Mouse (Mus musculus): ENCODE measurements at regions not wholly inside any gene's neighbourhood (a gene's known extent, or its start where the extent isn't known, plus 50 kb on each side); places are given as distances from the start of the nearest gene placed in this dataset.

DNA sequence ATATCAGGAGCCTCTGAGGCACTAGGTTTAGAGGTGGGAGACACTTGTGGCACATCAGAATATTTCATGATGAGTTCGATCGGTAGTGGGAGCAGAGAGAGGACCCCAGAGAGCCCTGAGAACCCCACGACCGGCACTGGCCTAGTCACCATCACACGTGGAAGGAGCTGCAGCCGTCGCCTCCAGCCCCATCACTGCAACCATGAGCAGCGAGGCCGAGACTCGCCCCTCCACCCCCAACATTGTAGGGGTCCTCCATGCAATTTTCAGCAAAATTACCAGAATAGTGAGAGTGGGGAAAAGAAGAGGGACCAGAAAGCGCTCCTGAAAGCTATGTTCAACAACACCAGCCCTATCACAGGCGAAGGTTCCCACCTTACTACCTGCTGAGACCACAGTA lies 297.0 kb downstream of the Edem1 start:
- 89% methylated on average over 12 of the region's 12 CpGs for WGBS
- no peak for ATAC-seq (ENCODE audit: low FRiP score)
- Histone ChIP-seq H3K4me2 (replicated peaks) (no peak overlapping the region), H3K36me3 (replicated peaks; ENCODE audit: control insufficient read depth, insufficient read depth) (no peaks in the 10 kb centered on the region), H3K9me3 (ENCODE audit: control insufficient read depth, low read length) (no peaks in the 10 kb centered on the region), H3K27ac (no peak overlapping the region), H3K27me3 (ENCODE audit: control insufficient read depth, insufficient read depth, low read length) (no peaks in the 10 kb centered on the region), H3K9ac (no peak overlapping the region), H3K4me1 (replicated peaks; ENCODE audit: control insufficient read depth, insufficient read depth, low read length) (no peaks in the 10 kb centered on the region), H3K4me3 (replicated peaks; ENCODE audit: low read length) (no peak overlapping the region)
- DNase-seq (ENCODE audit: low spot score): no peak

DNA sequence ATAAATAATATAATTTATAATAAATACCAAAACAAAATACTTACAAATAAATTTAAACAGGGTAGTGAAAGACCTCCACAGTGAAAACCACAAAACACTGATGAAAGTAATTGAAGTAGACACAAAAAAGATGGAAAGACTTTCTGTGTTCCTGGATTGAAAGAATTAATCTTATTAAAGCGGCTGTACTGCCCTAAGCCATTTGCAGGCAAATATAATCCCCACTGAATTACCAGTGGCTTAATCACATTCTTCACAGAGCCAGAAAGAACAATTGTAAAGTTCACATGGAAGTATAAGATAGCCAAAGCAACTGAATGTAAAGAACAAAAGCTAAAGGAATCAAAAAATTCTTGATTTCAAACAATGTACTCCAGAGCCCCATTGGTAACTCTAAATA lies 298.8 kb downstream of the Edem1 start:
- ATAC-seq (ENCODE audit: low FRiP score): no peak
- 67% methylated on average over 1 of the region's 1 CpGs for WGBS

DNA sequence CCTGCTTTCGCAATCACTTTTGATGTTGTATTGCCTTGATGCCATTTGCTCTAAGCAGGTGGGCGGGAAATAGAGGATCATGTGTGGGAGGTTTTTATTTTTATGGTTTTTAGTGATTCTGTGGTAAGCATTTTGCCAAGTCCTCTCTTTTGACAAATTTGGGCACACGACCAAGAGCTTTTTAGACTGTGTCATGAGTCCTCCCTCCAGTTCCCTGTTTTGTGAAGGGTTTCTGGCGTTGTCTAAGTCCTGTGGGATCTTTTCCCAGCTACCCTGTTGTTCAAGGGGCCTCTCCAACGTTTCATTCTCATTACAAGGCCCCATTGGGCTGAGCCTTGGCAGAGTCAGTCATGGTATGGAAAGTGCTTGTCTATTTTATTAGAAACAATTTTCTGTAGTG lies 317.7 kb downstream of the Edem1 start:
- Histone ChIP-seq H3K4me1 (replicated peaks; ENCODE audit: control insufficient read depth, insufficient read depth, low read length) (no peaks in the 10 kb centered on the region), H3K9me3 (ENCODE audit: control insufficient read depth, low read length) (no peaks in the 10 kb centered on the region), H3K4me2 (replicated peaks) (no peak overlapping the region), H3K27ac (no peak overlapping the region), H3K9ac (no peak overlapping the region), H3K36me3 (replicated peaks; ENCODE audit: control insufficient read depth, insufficient read depth) (no peaks in the 10 kb centered on the region), H3K4me3 (replicated peaks; ENCODE audit: low read length) (no peak overlapping the region), H3K27me3 (ENCODE audit: control insufficient read depth, insufficient read depth, low read length) (no peaks in the 10 kb centered on the region)
- DNase-seq (ENCODE audit: low spot score) (peak; percentile 46), ATAC-seq (ENCODE audit: low FRiP score) (0 out of 2 replicates have a peak, but pooled peaks have one; percentile 19)
- 70% methylated on average over 5 of the region's 5 CpGs for WGBS

More for the DNA sequence above, 298.8 kb downstream of the Edem1 start:
- H3K27me3 ChIP-seq (ENCODE audit: control insufficient read depth, insufficient read depth, low read length): no peaks in the 10 kb centered on the region
- no peaks in the 10 kb centered on the region for H3K4me1 ChIP-seq (replicated peaks; ENCODE audit: control insufficient read depth, insufficient read depth, low read length)
- no peak overlapping the region for H3K27ac ChIP-seq
- H3K9ac ChIP-seq: no peak overlapping the region
- H3K4me3 ChIP-seq (replicated peaks; ENCODE audit: low read length): no peak overlapping the region
- DNase-seq (ENCODE audit: low spot score): no peak
- no peaks in the 10 kb centered on the region for H3K36me3 ChIP-seq (replicated peaks; ENCODE audit: control insufficient read depth, insufficient read depth)
- H3K4me2 ChIP-seq (replicated peaks): no peak overlapping the region
- no peaks in the 10 kb centered on the region for H3K9me3 ChIP-seq (ENCODE audit: control insufficient read depth, low read length)

DNA sequence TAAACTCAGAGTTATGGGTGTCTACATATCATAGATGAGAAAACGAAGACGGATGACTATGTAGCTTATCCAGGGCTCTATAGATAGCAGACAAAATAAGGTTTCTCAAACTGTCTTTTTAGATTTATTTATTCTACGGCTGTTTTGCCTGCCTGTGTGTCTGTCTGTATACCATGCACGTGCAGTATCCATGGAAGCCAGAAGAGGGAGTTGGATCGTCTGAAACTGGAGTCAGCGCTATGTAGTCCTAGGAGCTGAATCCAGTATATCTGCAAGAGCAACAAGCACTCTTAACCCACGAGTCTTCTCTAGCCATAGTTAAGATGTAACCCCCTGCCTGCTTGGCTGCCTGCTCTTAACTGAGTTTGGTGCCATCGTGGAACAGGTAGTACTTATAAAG lies 320.6 kb downstream of the Edem1 start:
- WGBS: 83% methylated on average over 8 of the region's 8 CpGs
- H3K36me3 ChIP-seq (replicated peaks; ENCODE audit: control insufficient read depth, insufficient read depth): no peaks in the 10 kb centered on the region
- no peaks in the 10 kb centered on the region for H3K9me3 ChIP-seq (ENCODE audit: control insufficient read depth, low read length)
- H3K27me3 ChIP-seq (ENCODE audit: control insufficient read depth, insufficient read depth, low read length): no peaks in the 10 kb centered on the region
- no peak overlapping the region for H3K9ac ChIP-seq
- DNase-seq (ENCODE audit: low spot score): no peak
- no peak overlapping the region for H3K4me2 ChIP-seq (replicated peaks)
- H3K4me3 ChIP-seq (replicated peaks; ENCODE audit: low read length): no peak overlapping the region
- ATAC-seq (ENCODE audit: low FRiP score): no peak
- no peaks in the 10 kb centered on the region for H3K4me1 ChIP-seq (replicated peaks; ENCODE audit: control insufficient read depth, insufficient read depth, low read length)
- no peak overlapping the region for H3K27ac ChIP-seq

DNA sequence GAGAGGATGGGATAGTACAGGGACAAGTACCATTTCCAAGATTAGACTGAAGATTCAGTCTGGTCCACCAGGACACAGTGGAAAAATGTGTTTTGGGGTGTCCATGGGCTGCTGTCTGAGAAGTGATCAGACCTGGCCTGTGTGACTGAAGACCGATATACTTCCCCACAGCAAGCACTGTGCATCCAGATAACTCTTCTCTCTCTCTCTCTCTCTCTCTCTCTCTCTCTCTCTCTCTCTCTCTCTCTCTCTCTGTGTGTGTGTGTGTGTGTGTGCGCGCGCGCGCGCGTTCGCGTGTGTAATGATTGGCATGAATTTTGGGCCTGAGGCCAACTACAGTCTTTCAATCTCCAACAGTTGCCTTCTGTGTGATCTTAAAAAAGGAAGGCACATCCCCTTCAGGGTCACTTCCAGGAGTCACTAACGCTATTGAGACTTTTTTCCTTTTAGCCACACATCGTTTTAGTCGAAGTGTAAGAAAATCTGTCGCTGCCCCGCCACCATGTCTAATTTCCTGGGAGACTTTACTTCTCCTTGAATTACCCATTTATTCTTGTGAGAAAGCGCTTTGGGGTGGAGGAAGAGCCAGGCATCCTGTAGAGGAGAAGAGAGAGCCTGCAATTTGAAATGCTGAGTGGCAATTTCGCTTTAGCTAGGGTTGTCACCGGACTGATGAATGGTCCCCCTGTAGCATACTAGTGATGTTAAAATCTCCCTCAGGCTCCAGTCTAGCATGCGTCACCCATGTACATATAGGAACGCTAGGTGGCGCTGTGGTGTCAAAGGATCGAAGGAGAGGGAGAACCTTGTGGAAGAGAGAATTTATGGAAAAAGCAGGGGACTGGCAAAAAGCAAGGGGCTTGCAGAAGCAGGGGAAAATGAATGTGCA lies 321.8 kb downstream of the Edem1 start:
- H3K4me3 ChIP-seq (replicated peaks; ENCODE audit: low read length): no peak overlapping the region
- peak overlapping the region; percentile 17 for H3K4me2 ChIP-seq (replicated peaks)
- no peaks in the 10 kb centered on the region for H3K36me3 ChIP-seq (replicated peaks; ENCODE audit: control insufficient read depth, insufficient read depth)
- no peaks in the 10 kb centered on the region for H3K9me3 ChIP-seq (ENCODE audit: control insufficient read depth, low read length)
- ATAC-seq (ENCODE audit: low FRiP score): peak; percentile 90
- no peak overlapping the region for H3K9ac ChIP-seq
- WGBS: 32% methylated on average over 22 of the region's 22 CpGs
- DNase-seq (ENCODE audit: low spot score): peak; percentile 95
- peak overlapping the region; percentile 27; the same call in 1 of the 2 replicates for H3K27ac ChIP-seq
- H3K27me3 ChIP-seq (ENCODE audit: control insufficient read depth, insufficient read depth, low read length): no peaks in the 10 kb centered on the region
- no peaks in the 10 kb centered on the region for H3K4me1 ChIP-seq (replicated peaks; ENCODE audit: control insufficient read depth, insufficient read depth, low read length)

DNA sequence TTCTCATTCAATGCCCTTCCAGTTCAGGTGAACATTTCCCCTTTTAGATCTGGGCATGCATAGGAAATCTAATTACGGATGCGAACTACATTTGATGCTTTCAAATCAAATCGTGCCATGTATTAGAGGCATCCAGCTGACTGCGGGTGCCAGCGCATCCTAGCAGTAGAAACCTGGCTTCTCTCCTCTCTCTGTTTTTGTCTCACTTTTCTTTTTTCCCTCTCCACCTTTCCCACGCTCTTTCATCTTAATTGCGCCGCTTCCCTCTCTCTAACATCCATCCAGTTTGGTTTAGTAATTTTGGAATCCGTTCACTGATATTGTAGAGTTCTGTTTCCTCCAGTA lies 322.4 kb downstream of the Edem1 start:
- no peak for DNase-seq (ENCODE audit: low spot score)
- no peak for ATAC-seq (ENCODE audit: low FRiP score)

DNA sequence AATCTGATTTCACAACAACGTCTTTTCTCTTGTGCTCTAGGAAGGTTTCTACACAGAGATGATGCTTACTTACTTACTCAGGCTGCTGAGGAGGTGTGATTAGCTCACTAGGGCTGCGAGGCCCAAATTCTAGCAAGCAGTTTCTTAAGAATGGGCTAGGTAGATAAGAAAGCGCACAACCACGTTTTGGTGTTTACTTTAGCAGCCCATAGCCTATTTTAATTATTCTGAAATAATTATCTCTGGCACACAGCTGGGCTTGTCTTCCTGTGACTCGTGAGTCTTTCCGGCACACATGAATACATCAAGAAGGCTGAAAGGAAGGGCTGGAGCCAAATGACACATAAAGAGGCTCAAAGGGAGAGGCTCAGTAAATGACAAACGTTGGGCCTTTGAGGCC lies 325.2 kb downstream of the Edem1 start:
- H3K36me3 ChIP-seq (replicated peaks; ENCODE audit: control insufficient read depth, insufficient read depth): no peaks in the 10 kb centered on the region
- no peak overlapping the region for H3K9ac ChIP-seq
- H3K27me3 ChIP-seq (ENCODE audit: control insufficient read depth, insufficient read depth, low read length): no peaks in the 10 kb centered on the region
- DNase-seq (ENCODE audit: low spot score) (no peak), ATAC-seq (ENCODE audit: low FRiP score) (no peak)
- no peak overlapping the region for H3K4me3 ChIP-seq (replicated peaks; ENCODE audit: low read length)
- no peaks in the 10 kb centered on the region for H3K4me1 ChIP-seq (replicated peaks; ENCODE audit: control insufficient read depth, insufficient read depth, low read length)
- H3K4me2 ChIP-seq (replicated peaks): no peak overlapping the region
- no peaks in the 10 kb centered on the region for H3K9me3 ChIP-seq (ENCODE audit: control insufficient read depth, low read length)
- 42% methylated on average over 7 of the region's 7 CpGs for WGBS
- H3K27ac ChIP-seq: no peak overlapping the region

More for the DNA sequence above, 322.4 kb downstream of the Edem1 start:
- Histone ChIP-seq H3K27ac (peak overlapping the region; percentile 44; the same call in 1 of the 2 replicates), H3K4me1 (replicated peaks; ENCODE audit: control insufficient read depth, insufficient read depth, low read length) (no peaks in the 10 kb centered on the region), H3K9ac (0 out of 2 replicates have a peak overlapping the region, but pooled peaks have one; percentile 20), H3K36me3 (replicated peaks; ENCODE audit: control insufficient read depth, insufficient read depth) (no peaks in the 10 kb centered on the region), H3K27me3 (ENCODE audit: control insufficient read depth, insufficient read depth, low read length) (no peaks in the 10 kb centered on the region), H3K4me2 (replicated peaks) (no peak overlapping the region), H3K4me3 (replicated peaks; ENCODE audit: low read length) (no peak overlapping the region), H3K9me3 (ENCODE audit: control insufficient read depth, low read length) (no peaks in the 10 kb centered on the region)
- WGBS: 60% methylated on average over 9 of the region's 9 CpGs

DNA sequence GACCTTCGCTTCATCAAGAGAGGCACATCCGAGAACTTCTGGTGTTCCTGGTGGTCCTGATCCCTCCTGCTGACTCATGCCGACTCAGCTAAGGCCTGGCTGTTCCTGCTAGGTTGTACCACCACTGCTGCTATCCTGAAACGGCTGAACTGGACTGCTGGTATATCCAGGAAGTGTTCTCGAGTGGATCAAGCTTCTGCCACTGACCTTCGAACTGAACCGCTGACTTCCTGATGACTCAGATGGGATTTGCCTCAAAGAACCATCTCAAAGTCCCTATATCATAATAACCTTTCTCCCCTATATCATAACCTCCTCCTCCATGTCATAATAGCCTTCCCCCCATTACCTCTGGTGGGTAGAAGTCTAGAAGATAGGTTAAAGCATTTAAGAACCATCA lies 331.1 kb downstream of the Edem1 start:
- DNase-seq (ENCODE audit: low spot score) (no peak), ATAC-seq (ENCODE audit: low FRiP score) (no peak)
- no peak overlapping the region for H3K4me3 ChIP-seq (replicated peaks; ENCODE audit: low read length)
- no peaks in the 10 kb centered on the region for H3K36me3 ChIP-seq (replicated peaks; ENCODE audit: control insufficient read depth, insufficient read depth)
- no peak overlapping the region for H3K9ac ChIP-seq
- 89% methylated on average over 7 of the region's 7 CpGs for WGBS
- H3K9me3 ChIP-seq (ENCODE audit: control insufficient read depth, low read length): no peaks in the 10 kb centered on the region
- no peaks in the 10 kb centered on the region for H3K27me3 ChIP-seq (ENCODE audit: control insufficient read depth, insufficient read depth, low read length)
- no peaks in the 10 kb centered on the region for H3K4me1 ChIP-seq (replicated peaks; ENCODE audit: control insufficient read depth, insufficient read depth, low read length)
- no peak overlapping the region for H3K27ac ChIP-seq
- H3K4me2 ChIP-seq (replicated peaks): no peak overlapping the region

DNA sequence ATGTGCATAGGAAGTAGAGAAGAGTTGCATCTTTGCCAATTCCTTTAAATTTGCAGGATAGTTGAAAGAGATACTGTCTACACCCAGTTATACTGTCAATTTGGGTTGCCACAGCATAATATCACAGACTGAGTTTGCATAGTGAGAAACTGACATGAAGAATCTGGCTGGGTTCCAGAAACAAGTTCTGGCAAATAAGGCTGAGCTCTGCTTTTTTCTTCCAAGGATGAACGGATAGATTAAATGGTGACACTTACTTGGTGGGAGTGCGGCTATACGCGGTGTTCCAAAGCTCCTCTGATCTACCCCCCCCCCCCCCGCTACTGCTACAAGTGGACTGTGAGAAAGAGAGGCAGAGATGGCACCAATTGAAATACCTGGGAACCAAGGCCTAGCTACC lies 339.0 kb downstream of the Edem1 start:
- Histone ChIP-seq H3K36me3 (replicated peaks; ENCODE audit: control insufficient read depth, insufficient read depth) (no peaks in the 10 kb centered on the region), H3K9me3 (ENCODE audit: control insufficient read depth, low read length) (no peaks in the 10 kb centered on the region), H3K4me2 (replicated peaks) (no peak overlapping the region), H3K9ac (no peak overlapping the region), H3K27ac (no peak overlapping the region), H3K4me1 (replicated peaks; ENCODE audit: control insufficient read depth, insufficient read depth, low read length) (no peaks in the 10 kb centered on the region; the same call in 1 of the 2 replicates), H3K27me3 (ENCODE audit: control insufficient read depth, insufficient read depth, low read length) (no peaks in the 10 kb centered on the region), H3K4me3 (replicated peaks; ENCODE audit: low read length) (no peak overlapping the region)
- 78% methylated on average over 5 of the region's 5 CpGs for WGBS
- DNase-seq (ENCODE audit: low spot score) (no peak), ATAC-seq (ENCODE audit: low FRiP score) (no peak)
